Mouse (Mus musculus): ENCODE measurements around the gene Susd6. TPM values are rescaled to one million over a fixed set of nuclear protein-coding genes. Genes with fewer than 3 reads are reported as not detected.
"Not testable (repeated sequence)": the region's sequence is repeated elsewhere in the genome, so short reads cannot be mapped to it uniquely, and the experiment has no call there.

Gene Susd6
- total RNA-seq, 2 experiments from 2014 or later: 16.7 to 32.7 TPM

DNA sequence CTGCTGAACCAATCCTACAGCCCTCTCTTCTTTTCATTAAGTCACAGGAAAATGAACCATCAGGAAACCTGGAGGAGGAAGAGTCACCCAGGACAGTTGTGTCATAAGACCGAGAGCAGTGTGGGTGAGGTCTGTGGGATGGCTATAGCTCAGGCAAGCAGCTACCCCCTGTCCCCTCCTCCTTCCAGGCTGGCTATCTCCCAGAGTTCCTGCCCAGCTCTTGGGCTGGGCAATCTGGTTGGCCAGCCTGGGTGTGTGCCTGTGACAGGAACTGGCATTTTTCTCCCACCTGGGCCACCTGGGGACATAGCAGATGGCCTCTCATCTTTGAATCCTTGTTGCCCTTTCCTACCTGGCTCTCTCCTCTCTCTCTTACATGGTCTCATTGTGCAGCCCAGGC is 6.4 kb upstream of the Susd6 start:
- ATAC-seq (replicated peaks; ENCODE audit: low FRiP score, poor library complexity, severe bottlenecking): peak; percentile 8; the same call in 1 of the 2 replicates

DNA sequence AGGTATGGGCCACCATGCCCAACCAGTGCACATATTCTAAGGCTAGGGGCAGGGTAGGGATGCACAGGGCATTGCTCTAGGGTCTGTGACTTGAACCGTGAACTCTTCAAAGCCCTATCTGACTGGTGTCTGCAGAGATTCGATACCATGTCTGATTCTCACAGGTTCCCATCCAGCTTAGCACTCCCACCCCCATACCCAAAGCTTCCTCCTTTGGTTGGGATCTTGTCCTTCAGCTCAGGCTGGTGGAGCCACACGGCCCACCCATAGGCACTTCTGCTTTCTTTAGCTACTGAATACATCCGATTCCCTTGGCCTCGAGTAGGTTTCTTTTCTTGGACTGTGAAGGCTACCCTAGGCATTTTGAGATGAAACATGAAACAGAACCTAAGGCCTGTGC is 5.3 kb upstream of the Susd6 start:
- ATAC-seq (replicated peaks; ENCODE audit: low FRiP score, poor library complexity, severe bottlenecking): no peak

DNA sequence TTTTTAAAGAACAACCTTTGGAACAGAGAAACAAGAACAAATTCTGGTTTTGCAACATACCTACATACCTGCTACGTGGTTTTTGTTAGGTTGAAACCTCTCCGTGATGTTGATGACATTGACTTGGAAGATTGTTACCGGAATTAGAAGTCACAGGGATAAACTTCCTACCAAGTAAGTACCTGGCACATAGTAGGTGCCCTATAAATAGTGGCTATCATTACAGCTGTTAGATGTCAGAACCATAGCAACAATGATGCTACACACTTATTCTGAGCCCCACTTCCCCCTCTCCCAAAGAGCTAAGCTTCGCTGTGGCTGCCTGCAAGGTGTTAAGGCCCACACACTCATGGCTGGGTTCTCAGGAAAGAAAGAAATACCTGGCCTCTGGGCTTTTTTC is 4.7 kb upstream of the Susd6 start:
- no peak for ATAC-seq (replicated peaks; ENCODE audit: low FRiP score, poor library complexity, severe bottlenecking)

DNA sequence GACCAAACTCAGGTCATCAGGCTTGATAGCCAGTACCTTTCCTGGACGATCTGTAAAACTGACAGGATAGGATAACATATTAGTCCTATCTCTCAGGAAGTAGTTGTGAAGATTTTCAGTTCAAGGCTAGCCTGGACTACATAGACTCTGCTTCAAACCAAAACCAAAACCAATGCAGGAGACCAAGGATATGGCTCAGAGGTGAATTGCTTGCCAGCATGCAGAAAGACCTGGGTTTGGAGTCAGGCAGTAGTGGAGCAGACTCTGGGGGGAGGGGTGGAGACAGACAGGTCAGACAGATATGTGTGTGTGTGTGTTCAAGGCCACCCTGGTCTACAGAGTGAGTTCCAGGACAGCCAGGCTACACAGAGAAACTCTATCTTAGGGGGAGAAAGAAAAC is 3.7 kb upstream of the Susd6 start:
- no peak for ATAC-seq (replicated peaks; ENCODE audit: low FRiP score, poor library complexity, severe bottlenecking)

DNA sequence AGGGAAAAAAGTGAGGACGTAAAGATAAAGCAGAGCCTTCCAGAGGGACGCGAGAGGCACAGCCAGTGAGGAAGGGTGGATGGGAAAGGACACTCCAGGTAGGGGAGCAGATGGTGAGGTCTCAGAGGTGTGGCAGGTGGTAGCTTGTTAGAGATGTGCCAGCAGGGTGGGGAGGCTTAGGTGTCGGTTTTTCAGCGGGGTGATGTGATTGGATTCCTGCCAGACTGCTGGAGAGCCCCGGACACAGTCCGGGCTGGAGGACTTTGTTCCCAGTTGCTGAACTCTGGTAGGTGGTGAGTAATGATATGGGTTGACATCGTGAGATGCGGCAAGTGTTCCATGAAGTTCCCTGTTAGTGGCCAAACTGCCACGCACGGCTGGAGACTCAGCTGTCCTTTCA is 2.7 kb upstream of the Susd6 start:
- ATAC-seq (replicated peaks; ENCODE audit: low FRiP score, poor library complexity, severe bottlenecking): no peak

DNA sequence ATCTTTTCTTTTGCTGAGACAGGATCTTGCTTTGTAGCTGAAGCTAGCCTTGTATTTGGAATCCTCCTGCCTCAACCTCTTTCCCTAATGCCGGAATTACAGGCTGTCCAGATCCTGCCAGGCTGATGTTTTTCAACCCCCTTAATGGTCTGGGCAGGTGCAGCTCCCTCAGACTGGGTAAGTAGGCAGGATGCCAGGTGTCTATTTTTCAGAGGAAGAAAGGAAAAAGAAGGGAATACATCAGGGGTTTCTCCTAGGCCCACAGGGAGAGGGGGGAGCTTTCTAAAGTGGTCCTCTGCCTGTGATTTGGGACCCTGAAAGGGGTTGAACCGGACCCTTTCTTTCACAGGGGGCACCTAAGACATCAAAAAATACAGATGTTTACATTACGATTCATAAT is 2.1 kb upstream of the Susd6 start:
- no peak for ATAC-seq (replicated peaks; ENCODE audit: low FRiP score, poor library complexity, severe bottlenecking)

DNA sequence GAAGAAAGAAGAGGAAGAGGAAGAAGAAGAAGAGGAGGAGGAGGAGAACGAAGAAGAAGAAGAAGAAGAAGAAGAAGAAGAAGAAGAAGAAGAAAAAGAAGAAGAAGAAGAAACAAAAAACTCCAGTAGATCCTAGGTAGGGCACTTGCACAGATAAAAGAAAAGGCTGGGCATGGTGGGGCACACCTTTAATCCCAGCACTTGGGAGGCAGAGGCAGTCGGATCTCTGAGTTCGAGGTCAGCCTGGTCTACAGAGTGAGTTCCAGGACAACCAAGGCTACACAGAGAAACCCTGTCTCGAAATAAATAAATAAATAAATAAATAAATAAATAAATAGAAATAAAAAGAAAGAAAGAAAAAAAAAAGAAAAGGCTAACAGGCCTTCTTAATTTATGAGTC is 1.0 kb upstream of the Susd6 start:
- ATAC-seq (replicated peaks; ENCODE audit: low FRiP score, poor library complexity, severe bottlenecking): not testable (repeated sequence)

DNA sequence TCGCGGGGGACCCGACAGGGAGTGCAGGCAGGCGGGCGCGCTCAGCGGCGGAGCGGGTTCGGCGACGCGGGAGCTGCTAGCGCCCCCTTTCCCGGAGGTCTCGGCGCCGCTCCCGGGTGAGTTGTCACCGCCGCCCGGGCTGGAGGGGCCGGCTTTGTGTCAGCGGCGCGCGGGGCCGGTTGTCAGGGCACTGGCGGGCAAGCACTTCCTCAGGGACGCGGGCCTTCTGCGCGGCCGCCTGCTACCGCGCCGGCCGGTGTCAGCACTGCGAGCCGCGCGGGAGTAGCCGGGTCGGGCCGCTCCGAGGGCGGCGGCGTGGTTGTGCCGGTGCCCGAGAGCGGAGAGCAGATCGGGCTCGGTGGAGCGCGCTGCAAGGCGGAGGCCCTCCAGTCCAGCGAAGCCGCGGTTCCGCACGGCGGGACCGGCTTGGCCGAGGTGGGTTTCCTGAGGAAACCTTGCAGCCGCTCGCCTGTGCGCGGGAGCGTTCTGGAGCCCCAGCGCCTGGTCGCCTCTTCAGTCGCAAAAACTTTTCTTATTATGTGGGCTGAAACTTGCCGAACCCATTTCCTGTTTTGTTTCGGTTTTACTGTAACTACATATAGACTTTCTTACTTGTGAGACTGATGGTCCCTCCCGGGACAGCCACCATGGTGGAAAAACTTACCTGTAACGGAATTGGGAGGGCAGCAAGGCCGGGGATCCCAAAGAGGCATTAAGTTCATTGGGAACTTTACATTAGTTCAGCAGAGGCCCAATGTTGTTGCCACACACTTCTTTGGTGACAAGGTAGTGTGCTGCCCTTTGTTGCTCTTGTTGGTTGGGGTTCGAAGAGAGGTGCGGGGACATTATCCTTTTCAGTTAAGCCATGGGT is 625 bp downstream of the Susd6 start:
- ATAC-seq (replicated peaks; ENCODE audit: low FRiP score, poor library complexity, severe bottlenecking): peak; percentile 50

DNA sequence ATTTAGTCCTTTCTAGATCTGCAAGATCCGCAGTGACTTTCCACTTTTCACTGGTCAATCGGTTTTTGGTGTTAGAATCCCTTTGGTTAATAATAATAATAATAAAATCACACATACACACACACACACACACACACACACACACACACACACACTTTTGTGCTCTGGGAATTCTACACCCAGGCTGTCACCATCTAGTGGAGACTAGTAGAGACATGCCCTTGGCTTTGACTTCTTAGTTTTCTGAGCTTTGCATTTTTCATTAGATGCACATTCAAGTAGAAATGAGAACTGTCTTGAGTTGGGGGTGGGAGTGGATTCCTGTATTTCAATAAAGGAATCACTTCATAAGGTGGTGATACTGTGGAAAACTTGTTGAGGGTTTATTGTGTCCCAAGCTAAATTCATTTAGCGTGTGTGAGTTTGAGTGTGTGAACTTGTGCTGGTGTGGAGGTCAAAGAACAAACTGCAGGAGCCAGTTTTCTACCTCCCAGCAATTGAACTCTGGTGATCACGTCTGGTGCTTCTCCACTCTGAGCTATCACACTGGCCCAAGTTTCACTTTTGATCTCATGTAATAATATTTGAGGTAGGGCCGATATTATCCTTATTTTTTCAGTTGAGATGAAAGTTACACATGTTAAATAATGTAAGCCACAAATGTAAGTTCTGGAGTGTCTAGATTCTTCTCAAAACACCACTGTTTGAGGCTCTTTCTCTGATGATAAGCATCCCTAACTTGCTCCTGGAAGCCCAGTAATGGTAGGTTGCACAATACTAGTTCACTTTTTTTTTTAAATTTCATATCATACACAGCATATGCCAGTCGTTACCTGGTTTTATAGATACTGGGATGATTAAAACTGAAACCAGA is 1.5 kb downstream of the Susd6 start:
- 0 out of 2 replicates have a peak, but pooled peaks have one; percentile 27 for ATAC-seq (replicated peaks; ENCODE audit: low FRiP score, poor library complexity, severe bottlenecking)

DNA sequence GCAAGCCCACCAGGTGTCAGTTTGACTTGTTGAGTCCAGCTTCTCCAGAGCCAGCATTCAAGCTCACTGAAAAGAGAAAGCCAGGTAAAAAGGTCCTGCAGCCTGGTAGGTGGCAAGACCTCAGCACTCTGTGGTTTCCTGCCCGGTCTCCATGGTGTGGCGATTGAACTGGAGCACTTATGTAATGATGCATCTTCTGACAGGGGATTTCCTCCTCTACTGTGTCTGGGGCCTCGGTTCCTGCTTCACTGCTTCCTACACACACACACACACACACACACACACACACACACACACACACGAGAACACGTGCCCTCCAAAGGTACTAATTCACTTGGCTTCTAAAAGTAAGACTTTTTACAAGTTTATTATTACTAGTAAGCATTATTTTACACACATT is 2.6 kb downstream of the Susd6 start:
- no peak for ATAC-seq (replicated peaks; ENCODE audit: low FRiP score, poor library complexity, severe bottlenecking)

DNA sequence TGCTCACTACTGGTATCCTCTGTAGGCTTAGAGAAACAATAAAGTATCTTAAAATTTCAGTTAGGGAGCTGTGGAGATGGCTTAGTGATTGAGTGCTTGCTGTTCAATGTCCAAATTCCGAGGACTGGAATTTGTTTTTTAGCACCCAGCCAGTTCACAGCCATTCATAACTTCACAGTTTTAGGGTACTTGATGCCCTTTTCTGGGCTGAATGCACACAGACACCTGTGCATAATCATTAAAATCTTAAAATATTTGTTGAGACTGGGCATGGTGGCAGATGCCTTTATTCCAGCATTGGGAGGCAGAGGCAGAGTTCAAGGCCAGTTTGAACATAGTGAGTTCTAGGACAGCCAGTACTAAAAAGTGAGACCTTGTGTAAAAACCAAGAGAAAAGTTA is 3.2 kb downstream of the Susd6 start:
- no peak for ATAC-seq (replicated peaks; ENCODE audit: low FRiP score, poor library complexity, severe bottlenecking)

DNA sequence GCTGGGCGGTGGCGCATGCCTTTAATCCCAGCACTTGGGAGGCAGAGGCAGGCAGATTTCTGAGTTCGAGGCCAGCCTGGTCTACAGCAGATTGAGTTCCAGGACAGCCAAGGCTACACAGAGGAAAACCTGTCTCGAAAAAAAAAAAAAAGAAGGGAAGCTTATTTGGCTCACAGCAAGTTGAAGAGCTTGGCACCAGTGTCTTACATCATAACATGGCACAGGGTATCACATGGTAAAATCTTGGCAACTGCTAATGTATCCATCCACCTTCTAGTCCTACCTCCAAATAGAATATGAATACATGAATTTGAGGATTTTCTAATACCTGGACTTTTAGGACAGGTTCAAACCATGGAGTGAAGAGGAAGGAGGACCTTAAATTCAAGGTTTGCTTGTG is 4.2 kb downstream of the Susd6 start:
- ATAC-seq (replicated peaks; ENCODE audit: low FRiP score, poor library complexity, severe bottlenecking): no peak

DNA sequence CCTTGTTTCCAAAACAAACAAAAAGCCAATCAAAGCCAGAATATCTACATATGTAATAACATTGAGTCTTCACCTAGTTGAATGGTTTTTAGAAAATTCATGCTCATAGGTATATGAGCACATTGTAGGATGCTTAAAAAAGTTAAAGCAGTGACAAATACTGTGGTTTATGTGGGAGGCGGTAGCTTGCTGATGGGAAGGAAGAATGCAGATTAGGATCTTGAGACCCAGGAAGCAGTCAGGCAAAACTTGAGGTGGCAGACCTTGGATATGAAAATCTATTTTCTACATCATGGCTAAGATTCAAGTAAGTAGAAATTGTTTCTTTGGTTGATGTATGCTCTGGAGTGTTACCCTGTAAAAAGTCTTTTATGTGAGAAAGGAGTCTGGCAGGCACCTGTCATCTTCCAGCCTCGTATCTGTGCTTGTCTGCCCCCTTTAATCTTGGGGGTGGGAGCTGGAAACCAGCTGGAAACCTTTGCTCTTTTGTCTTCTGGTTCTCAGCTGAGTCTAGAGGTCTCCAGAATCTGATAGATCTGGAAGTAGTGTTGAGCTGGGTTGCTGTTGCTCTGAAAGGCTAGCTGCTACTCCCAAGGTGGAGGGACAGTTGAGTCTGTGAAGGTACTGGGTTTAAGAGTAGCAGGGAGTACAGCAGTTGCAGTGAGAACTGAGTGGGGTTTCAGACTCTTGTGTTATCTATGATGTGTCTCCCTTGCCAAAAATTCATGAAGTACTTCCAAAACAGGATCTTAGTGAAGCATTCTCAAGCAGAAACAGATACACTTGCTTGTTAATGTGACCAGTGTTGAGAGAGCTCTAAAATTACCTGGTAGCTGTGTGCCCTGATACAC is 4.8 kb downstream of the Susd6 start:
- no peak for ATAC-seq (replicated peaks; ENCODE audit: low FRiP score, poor library complexity, severe bottlenecking)

DNA sequence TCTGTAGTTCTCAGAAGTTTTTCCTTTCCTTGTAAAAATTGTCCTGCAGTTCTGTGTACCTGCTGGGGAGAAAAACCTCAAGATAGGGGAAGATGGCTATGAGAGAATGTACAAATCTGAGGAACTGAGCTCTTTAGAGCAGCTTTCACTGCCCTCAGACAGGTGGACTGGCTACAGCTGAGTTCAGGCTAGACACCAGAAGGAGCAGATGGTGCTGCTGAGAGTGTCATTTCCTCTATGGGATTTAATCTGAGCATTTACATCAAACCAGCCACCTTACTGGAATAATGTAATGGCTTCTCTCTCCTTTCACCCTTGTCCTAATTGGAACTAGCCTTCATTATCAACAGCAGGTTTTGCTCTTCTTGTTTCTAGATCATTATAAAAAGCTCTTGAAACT is 8.0 kb downstream of the Susd6 start:
- ATAC-seq (replicated peaks; ENCODE audit: low FRiP score, poor library complexity, severe bottlenecking): no peak

DNA sequence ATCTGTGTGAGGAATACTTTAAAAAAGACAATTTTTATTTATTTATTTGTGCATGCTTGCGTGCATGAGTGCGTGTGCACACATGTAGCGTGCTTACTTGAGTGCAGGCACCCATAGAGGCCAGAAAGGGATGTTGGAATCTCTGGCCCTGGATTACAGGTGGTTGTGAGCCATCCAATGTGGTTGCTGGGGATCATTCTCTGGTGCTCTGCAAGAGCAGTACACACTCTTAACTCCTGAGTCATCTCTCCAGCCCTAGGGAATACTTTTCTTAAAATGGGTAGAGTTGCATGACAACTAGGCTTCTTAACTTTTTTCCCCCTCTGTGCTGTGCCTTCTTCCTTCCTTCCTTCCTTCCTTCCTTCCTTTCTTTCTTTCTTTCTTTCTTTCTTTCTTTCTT is 9.8 kb downstream of the Susd6 start:
- ATAC-seq (replicated peaks; ENCODE audit: low FRiP score, poor library complexity, severe bottlenecking): no peak

DNA sequence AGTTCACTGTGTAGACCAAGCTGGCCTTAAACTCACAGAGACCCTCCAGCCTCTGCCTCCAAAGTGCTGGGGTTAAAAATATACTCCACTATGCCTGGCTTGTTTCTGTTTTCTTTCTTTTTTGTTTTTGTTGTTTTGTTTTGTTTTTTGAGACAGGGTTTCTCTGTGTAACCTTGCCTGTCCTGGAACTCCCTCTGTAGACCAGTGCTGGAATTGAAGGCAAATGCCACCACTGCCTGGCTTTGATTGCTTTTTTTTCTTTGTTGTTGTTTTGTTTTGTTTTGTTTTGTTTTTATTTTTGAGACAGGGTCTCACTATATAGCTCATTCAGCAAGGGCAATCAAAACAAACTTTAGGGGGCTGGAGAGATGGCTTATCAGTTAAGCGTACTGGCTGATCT is 11.1 kb downstream of the Susd6 start:
- ATAC-seq (replicated peaks; ENCODE audit: low FRiP score, poor library complexity, severe bottlenecking): no peak

DNA sequence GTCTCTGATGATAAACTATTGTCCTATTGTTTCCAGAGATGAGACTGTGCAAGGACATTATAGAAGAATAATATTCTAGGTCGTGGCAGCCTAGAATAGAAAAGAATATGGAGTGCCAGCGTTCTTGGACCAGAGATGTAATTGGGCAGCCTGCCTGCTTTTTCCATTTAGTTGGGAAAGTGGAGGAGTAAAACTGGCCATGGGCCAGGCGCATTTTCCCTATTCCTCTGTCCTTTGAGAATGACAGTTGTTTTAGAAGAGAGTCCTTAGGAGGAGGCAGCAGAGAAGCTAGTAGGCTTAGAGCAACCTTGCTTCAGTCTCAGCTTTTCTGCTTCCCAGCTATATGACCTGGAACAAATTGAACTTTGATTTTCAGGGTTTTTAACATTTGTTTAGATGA is 13.6 kb downstream of the Susd6 start:
- no peak for ATAC-seq (replicated peaks; ENCODE audit: low FRiP score, poor library complexity, severe bottlenecking)

DNA sequence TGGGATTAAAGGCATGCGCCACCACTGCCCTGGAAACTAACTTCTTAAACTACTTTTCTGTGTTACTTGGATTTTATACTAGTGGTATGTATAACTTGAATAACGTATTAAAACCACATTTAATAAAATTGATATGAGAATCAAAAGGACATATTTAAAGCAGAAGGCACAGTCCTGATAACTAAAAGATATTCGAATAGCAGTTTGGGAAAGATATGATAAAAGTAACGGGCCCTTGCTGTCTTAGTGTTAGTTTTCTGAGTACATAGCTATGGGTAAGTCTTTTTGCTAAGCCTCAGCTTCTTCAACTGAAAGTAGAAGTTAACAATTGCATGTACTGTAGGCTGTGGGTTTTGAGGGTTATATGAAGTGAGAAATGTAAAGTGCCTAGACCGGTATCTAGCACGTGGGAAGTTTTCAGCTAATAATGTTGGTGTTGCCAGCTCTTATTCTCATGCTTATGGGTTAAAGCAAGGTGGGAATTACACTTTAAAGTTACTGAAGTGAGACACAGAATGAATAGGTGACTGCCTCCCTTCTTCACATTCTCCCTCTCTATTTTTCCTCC is 14.6 kb downstream of the Susd6 start:
- no peak for ATAC-seq (replicated peaks; ENCODE audit: low FRiP score, poor library complexity, severe bottlenecking)

DNA sequence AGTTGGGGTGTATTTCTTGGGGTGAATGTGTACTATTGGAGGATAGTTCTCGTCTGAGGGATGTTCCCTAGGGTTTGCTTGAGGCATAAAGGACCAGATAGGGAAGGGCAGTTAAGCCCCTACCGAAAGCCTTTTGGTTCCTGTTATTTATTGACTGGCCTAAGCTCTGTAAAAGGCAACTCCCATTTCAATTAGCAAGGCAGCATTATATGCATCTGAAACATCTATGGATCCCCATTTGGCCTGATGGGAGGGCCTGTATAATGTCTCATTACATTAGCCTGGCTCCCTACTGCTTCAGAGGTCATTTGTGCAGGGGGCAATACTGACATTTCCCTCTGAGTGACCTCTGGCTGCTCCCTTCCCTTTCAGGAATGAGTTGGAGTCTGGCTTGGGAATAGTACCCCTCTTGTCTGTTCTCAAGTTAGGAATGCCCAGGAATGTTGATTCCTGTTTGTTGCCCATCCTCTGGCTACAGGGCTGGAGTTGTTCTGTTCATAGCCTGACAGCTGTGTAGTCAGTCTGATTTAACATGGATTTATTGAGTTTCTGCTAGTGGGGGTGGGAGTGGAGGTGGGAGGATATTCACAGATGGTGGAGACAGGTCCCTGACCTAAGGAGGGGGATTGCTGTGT is 17.3 kb downstream of the Susd6 start:
- ATAC-seq (replicated peaks; ENCODE audit: low FRiP score, poor library complexity, severe bottlenecking): no peak
